In the genomic region with DNA sequence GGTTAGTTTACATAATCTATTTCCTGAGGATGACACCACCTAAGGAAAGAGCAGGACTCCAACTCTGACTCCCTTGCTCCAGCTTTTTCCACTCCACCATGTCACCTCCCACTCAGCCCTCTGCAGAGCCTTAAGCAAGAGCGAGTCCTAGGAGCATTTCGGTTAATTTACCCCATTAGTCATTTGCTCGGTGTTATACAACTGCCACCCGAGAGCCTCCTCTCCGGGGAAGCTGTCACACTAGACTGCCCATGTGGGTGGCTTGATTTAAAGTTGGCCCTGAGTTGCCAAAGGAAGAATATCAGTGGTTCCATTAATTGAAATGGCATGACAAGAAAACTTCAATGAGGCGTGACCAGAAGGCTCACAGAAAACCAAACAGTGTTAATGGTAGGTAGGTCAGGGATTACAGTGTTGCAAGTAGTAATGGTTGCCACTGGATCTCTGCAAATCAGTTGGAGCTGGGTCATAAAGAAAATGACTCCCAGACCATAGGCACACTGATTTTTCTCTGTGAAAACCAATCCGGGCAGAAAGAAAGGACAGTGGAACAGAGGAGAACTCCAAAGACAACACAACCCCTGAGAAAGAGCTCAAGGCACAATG, we compare ENCODE assay signal across 31 mouse cellular contexts. TPM values are rescaled to one million over a fixed set of nuclear protein-coding genes. Genes with fewer than 3 reads are reported as not detected.
A peak's percentile ranks its signal among the peaks of the same experiment; 100 is the strongest.
DNase-seq lines count a peak whose midpoint lies in the region; ATAC-seq and TF ChIP-seq lines count a peak whose summit lies in the region.
"Had no signal": no experiment of that assay in that cellular context is flagged by ENCODE, and none has a peak within 500 bp of the region (broad histone marks: within the 10 kb centered on the region; RNA-seq: fewer than 3 reads in every experiment).

No protein-coding gene starts in this region.

- no peak overlapping the region for H3K4me3 ChIP-seq in kidney, embryonic 15.5 days (replicated peaks)
- H3K4me3 ChIP-seq in olfactory bulb, adult 2 months (ENCODE audit: insufficient read depth, low read depth, low read length): no peak overlapping the region
- H3K4me3 ChIP-seq: embryonic facial prominence, embryonic 13.5 days; forebrain, embryonic 10.5 days; heart, embryonic 15.5 days; hindbrain, embryonic 12.5 days; limb, embryonic 10.5 days; limb, embryonic 15.5 days; liver, embryonic 13.5 days; megakaryocyte, embryonic 14.5 days had no signal

- H3K4me1 ChIP-seq in kidney, embryonic 15.5 days: no peaks in the 10 kb centered on the region
- no peaks in the 10 kb centered on the region for H3K4me1 ChIP-seq in olfactory bulb, adult 2 months (ENCODE audit: control insufficient read depth, insufficient read depth, low read length)
- H3K4me1 ChIP-seq: heart, embryonic 15.5 days; limb, embryonic 10.5 days; limb, embryonic 15.5 days; liver, embryonic 13.5 days; megakaryocyte, embryonic 14.5 days had no signal

- H3K4me2 ChIP-seq in kidney, embryonic 15.5 days: no peak overlapping the region
- H3K4me2 ChIP-seq: embryonic facial prominence, embryonic 13.5 days; heart, embryonic 15.5 days; hindbrain, embryonic 12.5 days; limb, embryonic 15.5 days; liver, embryonic 13.5 days had no signal

- no peaks in the 10 kb centered on the region for H3K36me3 ChIP-seq in kidney, embryonic 15.5 days
- H3K36me3 ChIP-seq: embryonic facial prominence, embryonic 13.5 days; forebrain, embryonic 10.5 days; G1E; heart, embryonic 15.5 days; hindbrain, embryonic 12.5 days; limb, embryonic 10.5 days; limb, embryonic 15.5 days; liver, embryonic 13.5 days had no signal

- 17% methylated on average over 7 of the region's 7 CpGs for WGBS in kidney, embryonic 15.5 days
- 46% methylated on average over 7 of the region's 7 CpGs for WGBS in olfactory bulb, adult 2 months

- peak; percentile 98 for ATAC-seq in kidney, embryonic 15.5 days (replicated peaks; ENCODE audit: low FRiP score)
- ATAC-seq in activated CD4-positive, CD25-positive, alpha-beta regulatory T cell, adult 4 months: no peak
- ATAC-seq: forebrain, embryonic 16.5 days; intestine, postnatal 0 days; lung, postnatal 0 days had no signal

- peak overlapping the region; percentile 34; the same call in 1 of the 2 replicates for H3K27ac ChIP-seq in kidney, embryonic 15.5 days
- peak overlapping the region; percentile 24; the same call in 1 of the 2 replicates for H3K27ac ChIP-seq in olfactory bulb, adult 2 months (ENCODE audit: insufficient read depth, low read depth, low read length)
- H3K27ac ChIP-seq: embryonic facial prominence, embryonic 13.5 days; forebrain, embryonic 10.5 days; heart, embryonic 15.5 days; hindbrain, embryonic 12.5 days; limb, embryonic 10.5 days; limb, embryonic 15.5 days; liver, embryonic 13.5 days had no signal

- no peak for TF ChIP-seq POLR2A in olfactory bulb, adult 2 months (IDR thresholded peaks at IDR 0.05; ENCODE audit: insufficient read depth, low read depth, low read length)

- H3K27me3 ChIP-seq in kidney, embryonic 15.5 days: no peaks in the 10 kb centered on the region
- H3K27me3 ChIP-seq: embryonic facial prominence, embryonic 13.5 days; heart, embryonic 15.5 days; hindbrain, embryonic 12.5 days; limb, embryonic 15.5 days; liver, embryonic 13.5 days; megakaryocyte, embryonic 14.5 days had no signal

- no peak for TF ChIP-seq CTCF in olfactory bulb, adult 2 months (IDR thresholded peaks at IDR 0.05; ENCODE audit: insufficient read depth, low read depth, low read length)

- no peaks in the 10 kb centered on the region for H3K9me3 ChIP-seq in kidney, embryonic 15.5 days (replicated peaks)
- H3K9me3 ChIP-seq: embryonic facial prominence, embryonic 13.5 days; forebrain, embryonic 10.5 days; G1E; heart, embryonic 15.5 days; hindbrain, embryonic 12.5 days; limb, embryonic 10.5 days; limb, embryonic 15.5 days; liver, embryonic 13.5 days had no signal

- no peak overlapping the region for H3K9ac ChIP-seq in kidney, embryonic 15.5 days
- H3K9ac ChIP-seq: embryonic facial prominence, embryonic 13.5 days; heart, embryonic 15.5 days; hindbrain, embryonic 12.5 days; limb, embryonic 15.5 days; liver, embryonic 13.5 days had no signal

- DNase-seq in embryo, embryonic 11 days: peak; percentile 16
- no peak for DNase-seq in embryo, embryonic 9.5 days (ENCODE audit: extremely low spot score)
- DNase-seq in kidney, adult 11 months: no peak
- peak; percentile 48 for DNase-seq in Muller cell, postnatal 12 days (ENCODE audit: inconsistent ontology term)
- DNase-seq in urinary bladder, adult 18-20 months (ENCODE audit: low spot score in 2 of 2): no peak
- DNase-seq: adrenal gland, postnatal 25 days; cerebellum, adult 2 months; cerebellum, postnatal 14 days; gastrocnemius, postnatal 10 days; heart, postnatal 36 days; layer of hippocampus, adult 9-11 months; liver, embryonic 13.5 days; lung, adult 18-20 months; lung, postnatal 4 days; midbrain, embryonic 14.5 days; thymus, postnatal 4 days had no signal

RNA-seq across cellular contexts. Expression of a gene that starts 33.5 kb away (rescaled TPM):
- polyA plus RNA-seq in kidney, embryonic 15.5 days (2015; fragmentation: Nextera tagmentation; extraction: Ambion mirVana): 1.2 and 4.9 TPM in 2 replicates
- 264 TPM in 1 of 2 replicates, not detected in the other for polyA plus RNA-seq in olfactory bulb, adult 2 months (2012; ENCODE audit: insufficient read depth, insufficient read length, low replicate concordance, missing spikeins)
- polyA plus RNA-seq in activated CD4-positive, CD25-positive, alpha-beta regulatory T cell, adult 4 months (2017; shearing (Covaris generic)): not detected
- polyA plus RNA-seq: G1E; testis, adult 2 months had no signal

Comparison
In these comparisons a context has a peak if more than half of its experiments do, and no peak if none do; other contexts are left out.
1. DNase-seq: peak in embryo, embryonic 11 days (single experiment) and Muller cell, postnatal 12 days (single experiment); none in embryo, embryonic 9.5 days (single experiment), kidney, adult 11 months (single experiment) and urinary bladder, adult 18-20 months (0 of 2).
2. RNA of a gene that starts 33.5 kb away (polyA plus RNA-seq): 264 TPM in olfactory bulb, adult 2 months; 1.2 to 4.9 TPM in kidney, embryonic 15.5 days and not detected in activated CD4-positive, CD25-positive, alpha-beta regulatory T cell, adult 4 months; every median in the first group is over 10 times any median in the second.